Mouse (Mus musculus) liver, embryonic 14.5 days (tissue): ENCODE results near the gene Acsl5.

Source experiments
- CTCF ChIP-seq: IDR thresholded peaks from 2 replicates; pipeline ENCODE4 v1.5.1; 2016; ENCODE audit warnings: antibody characterized with exemption, low read depth, control low read depth
- EP300 ChIP-seq: IDR thresholded peaks from 2 replicates; pipeline ENCODE4 v1.6.1; 2016; ENCODE audit warnings: antibody characterized with exemption, low read depth

DNA sequence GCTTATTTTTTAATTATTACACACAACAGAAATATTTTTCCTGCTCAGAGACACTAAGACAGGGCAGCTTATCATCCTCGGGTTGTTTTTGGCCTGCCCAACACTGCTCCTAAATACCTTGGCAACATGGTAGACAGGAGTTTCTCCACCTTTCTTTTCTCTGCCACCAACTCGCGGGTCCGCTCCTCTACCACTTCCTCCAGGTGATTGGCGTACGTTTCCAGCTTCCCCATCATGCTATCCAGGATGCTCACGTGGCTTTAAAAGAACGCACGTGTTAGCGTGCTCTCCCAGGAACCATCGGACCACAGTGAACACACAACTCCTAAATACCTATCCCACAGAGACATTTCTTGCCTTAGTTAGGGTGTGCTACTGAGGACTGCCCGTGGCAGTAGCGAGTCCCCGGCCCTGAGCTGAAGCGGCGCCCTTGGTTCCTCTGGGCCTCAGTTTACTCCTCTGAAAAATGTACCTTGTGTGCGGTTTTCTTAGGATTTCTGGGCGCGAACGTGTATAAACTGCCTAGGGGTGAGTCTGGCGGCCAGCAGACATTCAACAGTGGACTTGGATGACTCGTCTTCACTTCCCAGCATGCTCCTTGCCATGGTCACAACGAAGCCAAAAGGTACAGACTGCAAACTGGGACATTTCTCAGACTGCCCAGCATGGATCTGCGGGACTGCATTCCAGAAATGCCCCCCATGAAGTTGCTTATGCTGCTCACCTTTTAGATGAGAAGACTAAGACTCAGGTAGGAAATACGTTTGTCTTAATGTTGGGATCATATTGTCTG is 43.8 kb upstream of the Acsl5 start:
- TF ChIP-seq CTCF (no peak), EP300 (no peak)
